Mouse (Mus musculus): ENCODE data around the gene Atp6v1d. TPM values are rescaled to one million over a fixed set of nuclear protein-coding genes. Genes with fewer than 3 reads are reported as not detected.

Gene Atp6v1d
- polyA plus RNA-seq (2015; fragmentation: Nextera tagmentation; extraction: Ambion mirVana): 59.2 and 59.4 TPM in 2 replicates

DNA sequence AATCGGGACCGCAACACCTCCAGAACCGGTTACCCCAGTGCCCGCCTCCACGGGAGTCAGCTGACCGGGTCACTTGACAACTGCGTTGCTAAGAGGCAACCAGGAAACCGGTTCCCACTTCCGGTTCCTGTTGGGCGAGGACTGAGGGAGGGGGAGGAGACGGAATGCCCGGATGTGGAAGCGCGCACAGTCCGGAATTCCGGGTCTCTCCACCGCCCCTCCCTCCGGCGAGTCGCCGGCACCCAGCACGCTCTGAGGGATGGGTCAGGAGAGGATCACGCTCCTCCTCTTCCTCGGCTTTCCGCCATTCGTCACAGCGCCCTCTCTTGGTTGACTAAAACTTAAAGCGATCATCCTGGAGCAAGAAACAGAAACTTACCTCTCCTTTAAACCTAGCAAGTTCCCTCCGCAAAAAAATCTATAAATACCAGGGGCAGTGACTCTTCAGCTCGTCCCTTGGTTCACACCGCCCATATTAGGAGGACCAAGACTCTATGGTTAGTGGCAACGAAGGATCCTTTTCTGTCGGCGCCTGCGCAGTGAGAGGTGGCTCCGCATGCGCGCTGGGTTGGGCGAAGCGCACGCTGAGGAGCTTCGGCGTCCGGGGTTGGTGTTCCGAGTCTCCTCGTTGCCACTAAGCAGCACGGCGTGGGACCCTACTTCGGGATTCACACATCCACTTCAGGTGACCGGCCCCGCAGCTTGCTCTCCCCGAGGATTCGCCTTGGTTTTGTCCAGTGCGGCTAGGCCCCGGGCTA, at the start of gene Atp6v1d, which contains the start of gene Eif2s1:
Gene Atp6v1d (minus strand): TSS at position 143 of the 758 bp plus-strand sequence.
Gene Eif2s1 (plus strand): TSS at position 324 of the 758 bp plus-strand sequence.

DNA sequence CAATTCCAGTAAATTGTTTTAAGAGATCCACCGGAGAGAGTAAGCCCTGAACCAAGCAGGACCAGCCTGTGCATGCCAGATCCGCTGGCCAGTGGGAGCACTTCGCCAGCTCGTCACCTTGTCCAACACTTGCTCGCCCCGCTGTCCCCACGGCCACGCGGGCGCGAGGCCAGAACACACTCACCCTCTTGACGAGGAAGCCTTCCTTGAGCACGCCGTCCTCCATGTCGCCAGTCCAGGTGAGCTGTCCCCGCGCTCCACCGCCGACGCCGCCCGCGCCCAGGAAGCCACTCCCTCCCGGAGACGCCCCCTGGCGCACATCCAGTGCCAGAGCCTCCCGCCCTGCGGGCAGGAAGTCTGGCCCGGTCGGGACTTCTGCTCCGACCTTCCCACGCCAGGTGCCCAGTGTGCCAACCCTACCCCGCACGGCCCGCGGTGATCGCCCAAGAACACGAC, 45.3 kb upstream of the Atp6v1d start, which contains the start of gene Plek2:
Gene Plek2 (minus strand): TSS at position 258 of the 456 bp plus-strand sequence.

Other genes starting within 250 kb of the Atp6v1d start
- not detected in 2 replicates for gene Fam71d, start 170.1 kb downstream of the Atp6v1d start, polyA plus RNA-seq (2015; fragmentation: Nextera tagmentation; extraction: Ambion mirVana)
- 17.4 and 19.5 TPM in 2 replicates for gene Mpp5, start 112.7 kb downstream of the Atp6v1d start, polyA plus RNA-seq (2015; fragmentation: Nextera tagmentation; extraction: Ambion mirVana)
- 76.6 and 80.7 TPM in 2 replicates for gene Eif2s1, start 181 bp upstream of the Atp6v1d start, polyA plus RNA-seq (2015; fragmentation: Nextera tagmentation; extraction: Ambion mirVana)
- 0.21 and 0.95 TPM in 2 replicates for gene Plek2, start 45.3 kb upstream of the Atp6v1d start, polyA plus RNA-seq (2015; fragmentation: Nextera tagmentation; extraction: Ambion mirVana)
- 2.5 and 3.5 TPM in 2 replicates for gene Tmem229b, start 146.0 kb upstream of the Atp6v1d start, polyA plus RNA-seq (2015; fragmentation: Nextera tagmentation; extraction: Ambion mirVana)
- gene Plekhh1, start 167.5 kb upstream of the Atp6v1d start, polyA plus RNA-seq (2015; fragmentation: Nextera tagmentation; extraction: Ambion mirVana): 0.42 and 0.54 TPM in 2 replicates
- gene Pigh, start 228.0 kb upstream of the Atp6v1d start, polyA plus RNA-seq (2015; fragmentation: Nextera tagmentation; extraction: Ambion mirVana): 5.1 and 7.2 TPM in 2 replicates